Mouse (Mus musculus) myocyte (in vitro differentiated cells): Measurements from ENCODE around the gene Krt6b.

Experiments
- MAX ChIP-seq: IDR thresholded peaks from one replicate; pipeline ENCODE4 v1.6.1; 2011; ENCODE audit warnings: low read depth, mild to moderate bottlenecking, control low read depth
- MYOD1 ChIP-seq, 3 experiments: IDR thresholded peaks; one replicate each; pipeline ENCODE4 v1.6.1; 2011; ENCODE audit warnings: control low read depth in 2 of 3, low read depth in 2 of 3, mild to moderate bottlenecking in 2 of 3, moderate library complexity in 1 of 3; ENCODE audit not compliant: insufficient read length in 2 of 3, control insufficient read depth in 1 of 3
- POLR2A ChIP-seq: IDR thresholded peaks from one replicate; pipeline ENCODE4 v1.6.1; 2011; ENCODE audit warnings: low read depth, mild to moderate bottlenecking, control low read depth, moderate library complexity; ENCODE audit not compliant: insufficient read length
- SRF ChIP-seq: IDR thresholded peaks from one replicate; pipeline ENCODE4 v1.6.1; 2011; ENCODE audit warnings: low read depth; ENCODE audit not compliant: control insufficient read depth, insufficient read length
- TCF3 ChIP-seq: IDR thresholded peaks from one replicate; pipeline ENCODE4 v1.6.1; 2011; ENCODE audit warnings: low read depth, control low read depth; ENCODE audit not compliant: insufficient read length
- USF1 ChIP-seq: IDR thresholded peaks from one replicate; pipeline ENCODE4 v1.6.1; 2011; ENCODE audit warnings: low read depth, mild to moderate bottlenecking, control low read depth, moderate library complexity

GRCm38 (mm10) chr15:101704066-101704465 is 24.0 kb upstream of the Krt6b start:
- TF ChIP-seq TCF3 (no peak), POLR2A (no peak), SRF (no peak), MAX (no peak), MYOD1 (IDR thresholded peaks at IDR 0.05; ENCODE audit: control insufficient read depth in 1 of 3, insufficient read length in 2 of 3, low read depth in 2 of 3) (no peak), USF1 (no peak)
